Mouse (Mus musculus): ENCODE data around the gene Tac2. TPM values are rescaled to one million over a fixed set of nuclear protein-coding genes. Genes with fewer than 3 reads are reported as not detected.

Gene Tac2
- total RNA-seq, 2 experiments from 2014 or later: not detected

- DNase-seq: no peak
Observed at GRCm38 (mm10) chr10:127725136-127725535, 858 bp downstream of the Tac2 start.

- no peak for DNase-seq
Observed at GRCm38 (mm10) chr10:127728437-127728836, 4.2 kb downstream of the Tac2 start.

- no peak for DNase-seq
Observed at GRCm38 (mm10) chr10:127730285-127730932, 6.1 kb downstream of the Tac2 start.

GRCm38 (mm10) chr10:127730933-127731310 is 6.6 kb downstream of the Tac2 start:
- DNase-seq: no peak

- DNase-seq: no peak
Observed at GRCm38 (mm10) chr10:127731397-127731796, 7.1 kb downstream of the Tac2 start.

- peak; percentile 41 for DNase-seq
Observed at GRCm38 (mm10) chr10:127734434-127734833, 10.2 kb downstream of the Tac2 start.

- DNase-seq: no peak
Observed at GRCm38 (mm10) chr10:127736266-127736665, 12.0 kb downstream of the Tac2 start.

GRCm38 (mm10) chr10:127736916-127737315 is 12.6 kb downstream of the Tac2 start:
- DNase-seq: no peak

- no peak for DNase-seq
Observed at GRCm38 (mm10) chr10:127737552-127737951, 13.3 kb downstream of the Tac2 start.

GRCm38 (mm10) chr10:127738151-127738882 is 14.0 kb downstream of the Tac2 start:
- DNase-seq: peak; percentile 61

- DNase-seq: peak; percentile 90
Observed at GRCm38 (mm10) chr10:127739083-127739660, 14.9 kb downstream of the Tac2 start, which contains the start of gene Zbtb39. Gene Zbtb39 (plus strand): TSS chr10:127739538.

- DNase-seq: peak; percentile 49
Observed at GRCm38 (mm10) chr10:127739661-127740161, 15.4 kb downstream of the Tac2 start.

GRCm38 (mm10) chr10:127744661-127745060 is 20.4 kb downstream of the Tac2 start:
- DNase-seq: peak; percentile 69

- DNase-seq: no peak
Observed at GRCm38 (mm10) chr10:127745886-127746285, 21.6 kb downstream of the Tac2 start.

GRCm38 (mm10) chr10:127747254-127747653 is 23.0 kb downstream of the Tac2 start:
- DNase-seq: no peak

- DNase-seq: peak; percentile 36
Observed at GRCm38 (mm10) chr10:127748847-127749612, 24.8 kb downstream of the Tac2 start.

- no peak for DNase-seq
Observed at GRCm38 (mm10) chr10:127750136-127750777, 26.0 kb downstream of the Tac2 start.

- peak; percentile 54 for DNase-seq
Observed at GRCm38 (mm10) chr10:127751548-127751947, 27.3 kb downstream of the Tac2 start, which contains the start of gene Gpr182. Gene Gpr182 (minus strand): TSS chr10:127751732.

GRCm38 (mm10) chr10:127754566-127755166 is 30.4 kb downstream of the Tac2 start:
- peak; percentile 54 for DNase-seq

- no peak for DNase-seq
Observed at GRCm38 (mm10) chr10:127755246-127755645, 31.0 kb downstream of the Tac2 start.

GRCm38 (mm10) chr10:127755770-127756468 is 31.6 kb downstream of the Tac2 start:
- peak; percentile 50 for DNase-seq

All from heart, postnatal 4 days (tissue).